Mouse (Mus musculus): ENCODE measurements around the gene Tssk6. TPM values are rescaled to one million over a fixed set of nuclear protein-coding genes. Genes with fewer than 3 reads are reported as not detected.

Tssk6 gene
- polyA plus RNA-seq (2015; fragmentation: Nextera tagmentation; extraction: Ambion mirVana): 2.1 and 2.3 TPM in 2 replicates

- no peaks in the 10 kb centered on the region for H3K27me3 ChIP-seq (ENCODE audit: control insufficient read depth, insufficient read depth, low read length)
- peak within 1 kb of the TSS; percentile 99 for H3K4me2 ChIP-seq (ENCODE audit: low read depth, low read length)
- H3K27ac ChIP-seq (ENCODE audit: low read length): peak within 1 kb of the TSS; percentile 97
- peak within 1 kb of the TSS; percentile 82 for H3K9ac ChIP-seq (ENCODE audit: low read length)
- no peaks in the 10 kb centered on the region for H3K36me3 ChIP-seq (ENCODE audit: control insufficient read depth, insufficient read depth, low read length)
- H3K4me3 ChIP-seq (replicated peaks; ENCODE audit: low read length): peak within 1 kb of the TSS; percentile 63
- peak; percentile 36 for ATAC-seq (ENCODE audit: insufficient read depth, low FRiP score)
- H3K9me3 ChIP-seq (replicated peaks; ENCODE audit: control insufficient read depth, low read length): no peaks in the 10 kb centered on the region
- WGBS: 4% methylated on average over 89 of the region's 89 CpGs
- H3K4me1 ChIP-seq (ENCODE audit: control insufficient read depth, insufficient read depth, low read length): peaks cover 28% of the 10 kb centered on the region
These were observed at the start of gene Tssk6, which contains the start of the genes Ndufa13 and Yjefn3 for GRCm38 (mm10) chr8:69902163-69903062. Gene Tssk6 (plus strand): TSS chr8:69902184. Gene Ndufa13 (minus strand): TSS chr8:69902558. Gene Yjefn3 (minus strand): TSS chr8:69902712.

GRCm38 (mm10) chr8:69853869-69854268 lies 48.1 kb upstream of the Tssk6 start:
- no peaks in the 10 kb centered on the region for H3K36me3 ChIP-seq (ENCODE audit: control insufficient read depth, insufficient read depth, low read length)
- WGBS: 91% methylated on average over 10 of the region's 10 CpGs
- no peak overlapping the region for H3K9ac ChIP-seq (ENCODE audit: low read length)
- ATAC-seq (ENCODE audit: insufficient read depth, low FRiP score): no peak
- no peaks in the 10 kb centered on the region for H3K27me3 ChIP-seq (ENCODE audit: control insufficient read depth, insufficient read depth, low read length)
- no peak overlapping the region for H3K4me2 ChIP-seq (ENCODE audit: low read depth, low read length)
- no peak overlapping the region for H3K27ac ChIP-seq (ENCODE audit: low read length)
- H3K4me3 ChIP-seq (replicated peaks; ENCODE audit: low read length): no peak overlapping the region
- H3K4me1 ChIP-seq (ENCODE audit: control insufficient read depth, insufficient read depth, low read length): no peaks in the 10 kb centered on the region
- no peaks in the 10 kb centered on the region for H3K9me3 ChIP-seq (replicated peaks; ENCODE audit: control insufficient read depth, low read length)

GRCm38 (mm10) chr8:69860807-69861206 lies 41.2 kb upstream of the Tssk6 start:
- Histone ChIP-seq H3K9me3 (replicated peaks; ENCODE audit: control insufficient read depth, low read length) (no peaks in the 10 kb centered on the region), H3K4me1 (ENCODE audit: control insufficient read depth, insufficient read depth, low read length) (no peaks in the 10 kb centered on the region), H3K27ac (ENCODE audit: low read length) (no peak overlapping the region), H3K36me3 (ENCODE audit: control insufficient read depth, insufficient read depth, low read length) (no peaks in the 10 kb centered on the region), H3K4me2 (ENCODE audit: low read depth, low read length) (no peak overlapping the region), H3K4me3 (replicated peaks; ENCODE audit: low read length) (no peak overlapping the region), H3K9ac (ENCODE audit: low read length) (no peak overlapping the region), H3K27me3 (ENCODE audit: control insufficient read depth, insufficient read depth, low read length) (no peaks in the 10 kb centered on the region)
- ATAC-seq (ENCODE audit: insufficient read depth, low FRiP score): no peak
- 63% methylated on average over 4 of the region's 4 CpGs for WGBS

GRCm38 (mm10) chr8:69861251-69861650 lies 40.7 kb upstream of the Tssk6 start:
- no peak overlapping the region for H3K27ac ChIP-seq (ENCODE audit: low read length)
- no peaks in the 10 kb centered on the region for H3K4me1 ChIP-seq (ENCODE audit: control insufficient read depth, insufficient read depth, low read length)
- no peak overlapping the region for H3K9ac ChIP-seq (ENCODE audit: low read length)
- no peak for ATAC-seq (ENCODE audit: insufficient read depth, low FRiP score)
- no peaks in the 10 kb centered on the region for H3K27me3 ChIP-seq (ENCODE audit: control insufficient read depth, insufficient read depth, low read length)
- H3K4me3 ChIP-seq (replicated peaks; ENCODE audit: low read length): no peak overlapping the region
- no peaks in the 10 kb centered on the region for H3K9me3 ChIP-seq (replicated peaks; ENCODE audit: control insufficient read depth, low read length)
- H3K4me2 ChIP-seq (ENCODE audit: low read depth, low read length): no peak overlapping the region
- 63% methylated on average over 2 of the region's 2 CpGs for WGBS
- no peaks in the 10 kb centered on the region for H3K36me3 ChIP-seq (ENCODE audit: control insufficient read depth, insufficient read depth, low read length)

GRCm38 (mm10) chr8:69863387-69864020 lies 38.5 kb upstream of the Tssk6 start:
- Histone ChIP-seq H3K4me2 (ENCODE audit: low read depth, low read length) (no peak overlapping the region), H3K27ac (ENCODE audit: low read length) (no peak overlapping the region), H3K36me3 (ENCODE audit: control insufficient read depth, insufficient read depth, low read length) (no peaks in the 10 kb centered on the region), H3K4me3 (replicated peaks; ENCODE audit: low read length) (no peak overlapping the region), H3K9me3 (replicated peaks; ENCODE audit: control insufficient read depth, low read length) (no peaks in the 10 kb centered on the region), H3K27me3 (ENCODE audit: control insufficient read depth, insufficient read depth, low read length) (no peaks in the 10 kb centered on the region), H3K4me1 (ENCODE audit: control insufficient read depth, insufficient read depth, low read length) (no peaks in the 10 kb centered on the region), H3K9ac (ENCODE audit: low read length) (no peak overlapping the region)
- whole genome bisulfite sequencing: 76% methylated on average over 5 of the region's 5 CpGs
- ATAC-seq (ENCODE audit: insufficient read depth, low FRiP score): no peak

GRCm38 (mm10) chr8:69864180-69864579 lies 37.8 kb upstream of the Tssk6 start:
- no peaks in the 10 kb centered on the region for H3K36me3 ChIP-seq (ENCODE audit: control insufficient read depth, insufficient read depth, low read length)
- ATAC-seq (ENCODE audit: insufficient read depth, low FRiP score): no peak
- 73% methylated on average over 5 of the region's 5 CpGs for WGBS

GRCm38 (mm10) chr8:69867696-69868326 lies 34.2 kb upstream of the Tssk6 start:
- H3K27me3 ChIP-seq (ENCODE audit: control insufficient read depth, insufficient read depth, low read length): no peaks in the 10 kb centered on the region
- H3K4me1 ChIP-seq (ENCODE audit: control insufficient read depth, insufficient read depth, low read length): no peaks in the 10 kb centered on the region
- no peak overlapping the region for H3K27ac ChIP-seq (ENCODE audit: low read length)
- no peak overlapping the region for H3K4me3 ChIP-seq (replicated peaks; ENCODE audit: low read length)
- H3K9me3 ChIP-seq (replicated peaks; ENCODE audit: control insufficient read depth, low read length): no peaks in the 10 kb centered on the region
- no peak for ATAC-seq (ENCODE audit: insufficient read depth, low FRiP score)
- no peak overlapping the region for H3K4me2 ChIP-seq (ENCODE audit: low read depth, low read length)
- H3K9ac ChIP-seq (ENCODE audit: low read length): no peak overlapping the region
- WGBS: 66% methylated on average over 5 of the region's 5 CpGs
- no peaks in the 10 kb centered on the region for H3K36me3 ChIP-seq (ENCODE audit: control insufficient read depth, insufficient read depth, low read length)

More at GRCm38 (mm10) chr8:69864180-69864579, 37.8 kb upstream of the Tssk6 start:
- no peaks in the 10 kb centered on the region for H3K4me1 ChIP-seq (ENCODE audit: control insufficient read depth, insufficient read depth, low read length)
- no peaks in the 10 kb centered on the region for H3K27me3 ChIP-seq (ENCODE audit: control insufficient read depth, insufficient read depth, low read length)
- H3K4me3 ChIP-seq (replicated peaks; ENCODE audit: low read length): no peak overlapping the region
- H3K9me3 ChIP-seq (replicated peaks; ENCODE audit: control insufficient read depth, low read length): no peaks in the 10 kb centered on the region
- H3K9ac ChIP-seq (ENCODE audit: low read length): no peak overlapping the region
- no peak overlapping the region for H3K4me2 ChIP-seq (ENCODE audit: low read depth, low read length)
- no peak overlapping the region for H3K27ac ChIP-seq (ENCODE audit: low read length)

GRCm38 (mm10) chr8:69870003-69870765 lies 31.8 kb upstream of the Tssk6 start:
- no peak overlapping the region for H3K27ac ChIP-seq (ENCODE audit: low read length)
- no peaks in the 10 kb centered on the region for H3K36me3 ChIP-seq (ENCODE audit: control insufficient read depth, insufficient read depth, low read length)
- no peak overlapping the region for H3K4me2 ChIP-seq (ENCODE audit: low read depth, low read length)
- H3K4me1 ChIP-seq (ENCODE audit: control insufficient read depth, insufficient read depth, low read length): no peaks in the 10 kb centered on the region
- no peak overlapping the region for H3K9ac ChIP-seq (ENCODE audit: low read length)
- no peak for ATAC-seq (ENCODE audit: insufficient read depth, low FRiP score)
- H3K9me3 ChIP-seq (replicated peaks; ENCODE audit: control insufficient read depth, low read length): no peaks in the 10 kb centered on the region
- H3K27me3 ChIP-seq (ENCODE audit: control insufficient read depth, insufficient read depth, low read length): no peaks in the 10 kb centered on the region
- no peak overlapping the region for H3K4me3 ChIP-seq (replicated peaks; ENCODE audit: low read length)
- WGBS: 82% methylated on average over 11 of the region's 11 CpGs

Data from stomach, embryonic 16.5 days (tissue).